Mouse (Mus musculus) MEL-GATA-1-ER (cell line): ENCODE results near the gene Ehf.

Experiments used
- DNase-seq: peaks from one replicate; pipeline ENCODE4 v3.0.0-alpha.2; 2012; ENCODE audit warnings: low read depth; ENCODE audit errors: extremely low read depth

The Ehf gene

DNA sequence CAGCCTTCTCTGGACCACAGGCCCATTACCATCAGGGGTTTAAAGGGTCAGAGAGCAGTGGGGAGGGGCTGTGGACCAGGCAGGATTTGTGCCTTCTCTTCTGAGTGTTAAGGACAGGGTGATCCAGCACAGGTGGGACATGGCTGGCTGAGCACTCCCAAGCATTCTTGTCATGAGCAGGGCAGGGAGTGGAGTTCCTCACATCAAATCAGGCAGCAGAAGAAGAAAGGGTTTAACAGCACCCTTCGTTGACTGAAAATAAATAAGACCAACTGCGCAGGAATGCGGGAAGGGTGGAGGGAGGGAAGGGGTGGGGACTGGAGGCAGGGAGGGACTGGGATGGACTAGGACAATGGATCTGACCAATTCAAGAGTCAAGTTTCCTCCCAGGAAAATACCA, 8.6 kb downstream of the Ehf start:
- DNase-seq = no peak

DNA sequence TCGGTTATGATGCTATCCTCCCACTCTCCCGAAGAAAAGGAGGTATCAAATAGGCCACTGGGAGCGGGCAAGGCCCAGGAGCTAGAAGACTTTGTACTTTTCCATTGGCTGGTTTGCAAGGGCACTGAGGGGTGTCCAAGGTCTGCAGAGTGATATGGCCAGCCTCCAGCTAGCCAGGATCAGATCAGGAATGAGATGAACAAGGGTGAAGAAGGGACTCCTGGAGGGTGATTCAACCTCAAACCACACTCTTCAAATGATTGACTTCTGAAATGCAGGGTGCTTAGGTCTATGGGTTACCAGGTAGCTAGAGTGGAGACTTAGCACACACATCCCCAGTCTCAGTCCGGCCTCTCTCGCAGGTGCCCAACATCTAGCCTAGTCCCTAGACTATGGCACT, 9.3 kb downstream of the Ehf start:
- no peak for DNase-seq

DNA sequence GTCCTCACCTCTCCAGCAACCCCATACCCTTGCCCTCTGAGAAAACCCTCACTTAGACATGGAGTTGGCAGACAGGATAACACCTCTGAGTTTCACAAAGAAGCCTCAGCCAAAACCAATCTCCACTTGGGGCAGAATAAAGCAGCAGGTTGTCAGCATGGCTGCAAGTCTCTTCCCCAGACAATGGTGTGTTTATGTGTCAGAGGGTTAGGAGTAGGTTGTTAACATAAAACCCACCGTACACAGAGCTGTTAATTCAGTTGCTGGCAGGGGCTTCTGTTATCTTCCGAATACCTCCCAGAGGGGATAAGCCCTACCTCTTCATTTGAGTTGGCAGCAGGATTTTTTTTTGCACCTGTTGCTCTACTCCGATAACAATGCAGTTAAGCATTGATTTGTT, 9.9 kb downstream of the Ehf start:
- no peak for DNase-seq

GRCm38 (mm10) chr2:103290705-103291269, 12.3 kb downstream of the Ehf start:
- no peak for DNase-seq

DNA sequence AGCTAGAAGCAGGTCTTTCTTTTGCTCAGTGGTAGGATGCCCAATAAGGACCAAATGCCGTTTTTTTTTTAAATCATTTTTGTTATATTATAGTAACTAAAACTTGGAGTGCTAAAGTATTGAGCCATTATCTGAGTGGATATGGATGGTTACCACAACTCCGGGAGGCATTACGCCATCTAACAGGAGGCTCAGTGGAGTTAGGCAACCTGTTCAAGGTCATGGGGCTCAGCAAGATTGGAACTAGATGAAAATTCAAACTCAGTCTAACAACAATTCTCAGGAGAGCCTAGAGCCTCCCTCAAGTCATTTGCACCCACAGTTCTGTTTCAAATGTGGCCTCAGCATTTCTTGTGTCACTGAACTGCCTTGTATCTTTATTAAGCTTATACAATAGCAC, 12.9 kb downstream of the Ehf start:
- DNase-seq = no peak

- no peak for DNase-seq
Observed at GRCm38 (mm10) chr2:103289407-103289950, 13.6 kb downstream of the Ehf start.

- no peak for DNase-seq
Observed at GRCm38 (mm10) chr2:103287716-103288115, 15.4 kb downstream of the Ehf start.

DNA sequence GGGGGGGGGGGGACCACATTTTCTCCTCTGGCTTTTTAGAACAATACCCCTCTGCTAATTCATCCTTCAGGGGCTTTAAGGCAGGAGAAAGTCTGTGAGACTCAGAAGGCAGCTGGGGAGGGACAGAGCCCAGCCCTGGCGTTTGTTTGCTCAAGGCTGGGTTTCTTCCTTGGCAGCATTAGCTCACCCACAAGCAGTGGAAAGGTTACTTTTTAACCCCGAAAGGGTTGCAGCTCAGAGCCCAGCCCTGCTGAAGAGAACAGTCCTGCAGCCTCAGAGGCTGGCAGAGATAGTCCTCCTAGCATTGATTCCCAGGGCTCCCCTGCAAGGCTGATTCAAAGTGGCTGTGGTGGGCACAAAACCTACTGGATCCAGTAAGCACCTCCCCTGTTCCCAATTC, 17.5 kb downstream of the Ehf start:
- DNase-seq = no peak

DNA sequence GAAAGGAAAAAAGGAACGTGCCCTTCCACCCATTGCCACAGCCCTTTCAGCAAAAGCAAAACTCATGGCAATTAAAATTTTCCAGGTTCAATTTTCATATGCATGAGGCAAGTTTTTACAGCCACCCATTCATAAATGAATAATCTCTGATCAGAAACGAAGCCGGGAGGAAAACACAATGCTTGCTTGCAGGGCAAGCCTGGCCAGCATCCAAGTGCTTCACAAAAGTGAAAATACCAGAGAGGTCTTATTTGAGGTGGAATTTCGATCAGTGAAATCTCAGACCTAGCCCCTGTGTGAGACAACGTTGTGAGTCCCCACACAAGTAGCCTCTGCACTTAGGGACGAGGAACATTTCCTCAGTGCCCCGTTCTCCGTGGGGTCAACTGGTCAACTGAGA, 19.3 kb downstream of the Ehf start:
- DNase-seq = no peak

DNA sequence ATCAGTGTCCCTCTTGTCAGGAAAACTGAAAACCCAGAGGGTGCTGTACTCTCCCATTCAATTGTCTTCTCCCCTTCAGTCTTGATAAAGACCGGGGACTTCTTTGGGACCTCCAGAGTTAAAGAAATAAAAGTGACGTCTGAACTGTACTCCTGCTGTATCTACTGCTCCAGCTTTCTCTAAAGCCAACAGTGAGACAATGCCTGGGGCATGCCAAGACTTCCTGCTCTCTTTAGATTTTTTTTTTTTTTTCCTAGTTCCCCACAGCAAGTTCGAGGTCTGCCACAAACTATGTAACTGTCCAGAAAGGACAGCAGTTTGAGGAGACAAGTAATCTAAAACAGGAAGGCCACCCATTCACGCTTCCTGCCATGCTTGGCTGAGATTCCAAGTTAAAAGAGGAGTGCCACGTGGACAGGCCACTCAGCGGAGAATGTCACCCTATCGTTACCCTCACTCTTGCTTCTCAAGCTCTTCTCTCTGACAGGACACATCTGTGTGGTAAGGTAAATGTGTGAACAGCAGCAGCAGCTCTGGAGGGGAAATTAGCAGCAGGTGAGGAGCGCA, 20.8 kb downstream of the Ehf start:
- DNase-seq = no peak

- DNase-seq = no peak
Observed at GRCm38 (mm10) chr2:103279927-103280326, 23.2 kb downstream of the Ehf start.

DNA sequence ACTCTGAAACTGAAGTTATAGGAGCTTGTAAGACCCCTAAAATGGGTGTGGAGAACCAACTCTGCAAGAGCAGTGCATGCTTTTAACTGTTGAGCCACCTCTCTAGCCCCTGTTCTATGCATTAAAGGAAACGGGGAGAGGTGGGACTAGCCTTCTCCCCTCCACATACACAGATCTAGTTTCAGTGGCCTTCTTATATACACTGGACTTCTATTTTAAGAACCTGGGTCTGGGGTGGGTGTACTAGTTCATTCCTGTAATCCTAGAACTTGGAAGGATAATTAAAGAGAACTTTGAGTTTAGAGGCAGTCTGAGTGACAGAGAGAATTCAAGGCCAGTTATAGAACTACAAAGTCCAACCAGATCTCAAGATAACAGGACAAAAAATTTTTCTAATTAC, 24.6 kb downstream of the Ehf start:
- DNase-seq = no peak

- DNase-seq = no peak
Observed at GRCm38 (mm10) chr2:103277794-103278193, 25.3 kb downstream of the Ehf start.

DNA sequence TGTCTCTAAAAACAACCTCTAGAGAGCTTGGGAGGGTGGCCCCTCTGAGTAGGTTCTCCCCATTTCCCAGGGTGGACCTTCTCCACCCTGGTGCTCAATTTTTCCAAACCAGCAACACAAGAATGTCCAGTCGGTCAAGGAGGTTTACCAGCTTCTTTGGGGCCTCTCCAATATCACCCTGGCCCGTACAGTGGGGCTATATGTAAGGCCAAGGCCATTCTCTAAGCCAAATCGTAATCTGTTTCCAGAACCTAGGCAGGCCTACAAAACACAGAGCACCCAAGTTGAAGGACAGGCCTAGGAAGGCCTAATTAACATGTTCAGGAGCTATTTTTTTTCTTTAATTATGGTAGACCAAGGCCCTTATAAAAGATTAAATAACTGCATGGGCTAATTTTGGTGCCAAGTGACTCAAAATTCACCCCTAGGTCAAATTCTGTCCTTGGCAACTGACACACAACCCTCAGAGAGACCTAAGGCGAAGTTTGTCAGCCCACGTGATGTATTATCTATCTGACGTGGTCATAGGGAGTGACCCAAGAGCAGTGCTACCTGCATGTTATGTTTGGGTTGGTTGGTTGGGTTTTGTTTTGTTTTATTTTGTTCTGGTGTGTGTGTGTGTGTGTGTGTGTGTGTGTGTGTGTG, 27.6 kb downstream of the Ehf start:
- DNase-seq = no peak

GRCm38 (mm10) chr2:103274803-103275202, 28.3 kb downstream of the Ehf start:
- DNase-seq = no peak

DNA sequence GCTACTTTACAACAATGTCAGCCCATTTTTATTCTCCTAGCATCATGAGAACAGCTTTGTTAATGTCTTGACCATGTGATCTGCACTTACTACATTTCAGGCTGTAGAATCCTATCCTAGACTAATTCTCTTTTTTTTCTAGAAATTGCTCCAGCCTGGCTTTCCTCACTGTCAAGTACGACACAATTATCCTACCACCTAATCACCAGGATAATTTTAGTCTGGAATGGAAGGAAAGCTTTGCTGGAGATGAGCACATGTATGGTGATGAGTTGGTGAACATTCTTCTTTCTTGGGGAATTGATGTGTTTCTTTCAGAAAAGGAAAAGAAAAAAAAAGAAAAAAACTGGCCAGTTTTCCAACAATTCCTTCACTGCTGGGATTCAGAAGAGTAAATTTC, 28.8 kb downstream of the Ehf start:
- no peak for DNase-seq

DNA sequence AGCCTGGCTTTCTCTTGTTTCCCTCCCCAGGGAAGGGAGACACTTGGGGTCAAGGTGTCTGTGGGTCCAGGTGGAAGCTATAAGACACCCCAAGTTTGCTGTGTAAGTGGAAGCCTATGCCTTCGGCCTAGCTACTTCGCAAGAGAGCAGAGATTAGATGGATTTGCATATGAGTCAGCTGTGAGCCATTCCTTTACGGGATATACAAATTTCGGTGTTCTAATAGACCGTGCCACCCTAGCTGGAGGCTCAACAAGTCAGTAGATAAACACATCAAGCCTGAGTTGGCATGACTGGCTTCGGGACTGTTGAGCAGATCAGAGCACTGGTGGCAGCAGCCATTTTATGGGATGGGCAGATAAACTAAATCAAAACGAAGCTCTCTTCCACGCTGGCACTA, 31.6 kb downstream of the Ehf start:
- no peak for DNase-seq

DNA sequence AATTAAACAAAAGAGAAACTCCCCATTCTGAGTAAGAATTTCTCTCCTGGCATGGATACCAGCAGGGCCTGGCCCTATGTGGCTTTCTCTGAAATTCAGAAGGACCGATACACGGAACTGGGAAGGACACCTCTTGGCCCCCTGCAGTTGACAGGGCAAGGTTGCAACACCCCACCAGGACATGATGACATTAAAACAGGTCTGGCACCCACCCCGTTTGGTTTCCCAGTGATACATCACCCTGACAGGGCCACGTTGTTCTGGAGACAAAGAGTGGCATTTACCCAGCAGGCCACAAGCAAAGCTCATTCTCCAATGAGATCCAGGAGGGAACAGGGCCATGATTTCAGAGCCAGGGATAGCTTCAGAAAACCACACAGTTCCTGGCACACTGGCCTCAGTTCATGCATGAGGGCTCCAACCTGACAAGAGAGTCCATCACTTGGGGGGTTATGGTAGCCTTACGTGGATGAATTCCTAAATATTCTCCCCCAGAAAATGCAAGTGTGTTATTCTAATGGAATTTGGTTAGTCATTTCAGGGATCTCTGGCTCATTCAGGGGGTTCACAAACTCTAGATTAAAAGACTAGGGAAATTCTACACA, 32.4 kb downstream of the Ehf start:
- DNase-seq = no peak

- DNase-seq = no peak
Observed at GRCm38 (mm10) chr2:103239086-103239485, 64.0 kb downstream of the Ehf start.

DNA sequence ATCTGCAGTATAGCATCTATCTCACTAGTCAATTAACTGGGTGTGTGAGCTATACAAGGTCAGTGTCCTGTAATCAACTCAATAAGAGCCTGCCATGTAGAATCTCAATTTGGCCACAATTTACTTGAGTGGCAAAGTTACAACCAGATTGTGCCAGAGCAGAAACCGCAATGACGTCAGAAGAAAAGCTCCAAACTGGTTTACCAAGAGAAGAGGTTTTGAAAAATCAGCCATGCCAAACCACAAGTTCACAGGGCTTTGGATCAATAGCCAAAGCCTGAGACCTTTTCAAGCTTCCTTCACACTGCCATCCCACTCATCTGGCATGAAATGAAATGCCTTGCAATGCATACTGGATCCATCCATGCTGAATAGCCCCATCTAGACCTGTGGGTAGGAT, 76.3 kb downstream of the Ehf start:
- DNase-seq = no peak

DNA sequence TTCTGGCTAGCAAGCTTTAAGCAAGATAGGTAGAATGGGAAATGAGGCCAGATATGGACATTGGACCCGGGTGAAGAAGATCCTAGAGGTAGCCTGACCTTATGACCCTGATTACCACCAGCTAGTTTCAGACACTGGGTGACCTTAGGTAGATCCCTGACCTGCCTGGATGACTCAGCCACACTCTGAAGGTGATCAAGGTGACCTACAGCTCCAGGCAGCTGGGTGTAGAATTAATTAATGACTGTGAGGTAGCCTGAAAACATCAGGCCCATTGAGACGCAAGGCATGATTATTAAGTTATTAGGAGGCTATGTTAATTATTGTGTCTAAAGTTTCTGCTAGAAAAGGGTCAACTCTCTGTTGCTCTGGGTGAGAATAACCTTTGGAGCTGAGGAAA, 82.2 kb downstream of the Ehf start:
- DNase-seq = no peak

GRCm38 (mm10) chr2:103218323-103218722, 84.8 kb downstream of the Ehf start:
- no peak for DNase-seq

GRCm38 (mm10) chr2:103215801-103216200, 87.3 kb downstream of the Ehf start:
- DNase-seq = no peak
